Mouse (Mus musculus) layer of hippocampus, adult 2 months (tissue): ENCODE results near the gene Kank1. TPM values are rescaled to one million over a fixed set of nuclear protein-coding genes. Genes with fewer than 3 reads are reported as not detected.
A peak's percentile ranks its signal among the peaks of the same experiment; 100 is the strongest.
"Not testable (repeated sequence)": the region's sequence is repeated elsewhere in the genome, so short reads cannot be mapped to it uniquely, and the experiment has no call there.

Experiments used
- DNase-seq, 2 experiments: peaks; one replicate each; pipeline ENCODE4 v3.0.0; 2022; ENCODE audit warnings: low spot score in 2 of 2
- H3K27ac ChIP-seq: fragments of 200-600 bp; 2 replicates; pipeline ENCODE4 v1.8.1; 2022
- H3K4me3 ChIP-seq: fragments of 200-600 bp; 2 replicates; pipeline ENCODE4 v1.8.1; 2022; ENCODE audit warnings: mild to moderate bottlenecking
- CTCF ChIP-seq: fragments of 200-600 bp; conservative IDR thresholded peaks from 2 replicates; pipeline ENCODE4 v1.8.1; 2022; ENCODE audit warnings: antibody characterized with exemption, mild to moderate bottlenecking, moderate library complexity
- total RNA-seq, 2 experiments: library from RNA; stranded (reverse); gene quantifications; 2 replicates each; pipeline ENCODE4 v1.2.3; 2021

Gene Kank1
- total RNA-seq, 2 experiments from 2014 or later = 18.5 to 20.1 TPM

- H3K4me3 ChIP-seq = no peak overlapping the region
- no peak for TF ChIP-seq CTCF
- DNase-seq = no peak
These were observed 225.0 kb downstream of the Kank1 start for GRCm38 (mm10) chr19:25461553-25462320.

GRCm38 (mm10) chr19:25475806-25476205, 239.0 kb downstream of the Kank1 start:
- not testable (repeated sequence) for H3K27ac ChIP-seq, H3K4me3 ChIP-seq, DNase-seq
- TF ChIP-seq CTCF = peak; percentile 63

More at GRCm38 (mm10) chr19:25461553-25462320, 225.0 kb downstream of the Kank1 start:
- H3K27ac ChIP-seq = no peak overlapping the region

- TF ChIP-seq CTCF = no peak
- no peak for DNase-seq
- Histone ChIP-seq H3K27ac (no peak overlapping the region), H3K4me3 (no peak overlapping the region)
These were observed 242.4 kb downstream of the Kank1 start for GRCm38 (mm10) chr19:25479152-25479669.

- TF ChIP-seq CTCF = no peak
- no peak for DNase-seq
- H3K27ac ChIP-seq = no peak overlapping the region
These were observed 244.0 kb downstream of the Kank1 start for GRCm38 (mm10) chr19:25480820-25481219.

More at GRCm38 (mm10) chr19:25480820-25481219, 244.0 kb downstream of the Kank1 start:
- no peak overlapping the region for H3K4me3 ChIP-seq

Other genes starting within 250 kb of the Kank1 start
- gene Dock8, start 237.4 kb upstream of the Kank1 start, total RNA-seq = 1 to 10 TPM; 3.0 to 4.5 TPM